Mouse (Mus musculus): Measurements from ENCODE around the gene C530008M17Rik. TPM values are rescaled to one million over a fixed set of nuclear protein-coding genes. Genes with fewer than 3 reads are reported as not detected.
A peak's percentile ranks its signal among the peaks of the same experiment; 100 is the strongest.

The C530008M17Rik gene
- polyA plus RNA-seq, 1 experiment from 2014 or later: 3.8 TPM

DNA sequence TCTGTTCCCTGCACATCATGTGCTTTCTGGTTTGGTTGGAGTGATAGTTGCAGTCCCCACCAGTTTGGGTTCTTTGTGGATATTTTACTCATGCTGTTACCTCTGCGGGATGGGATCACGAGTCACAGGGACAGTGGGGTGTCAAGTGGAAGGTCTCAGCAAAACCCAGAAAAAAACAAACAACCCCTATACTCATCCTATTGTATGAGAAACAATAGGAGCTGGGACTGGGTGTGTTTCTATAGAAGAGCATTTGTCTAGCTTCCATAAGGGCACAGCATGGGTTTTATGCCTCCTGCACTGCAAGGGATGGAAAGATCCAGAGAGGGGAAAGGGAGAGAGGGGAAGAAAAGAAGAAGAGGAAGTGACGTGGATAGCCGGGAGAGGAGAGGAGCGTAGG, 96.0 kb downstream of the C530008M17Rik start:
- no peaks in the 10 kb centered on the region for H3K36me3 ChIP-seq (ENCODE audit: insufficient read depth, low read length)
- no peak for TF ChIP-seq EP300 (IDR thresholded peaks at IDR 0.05)

DNA sequence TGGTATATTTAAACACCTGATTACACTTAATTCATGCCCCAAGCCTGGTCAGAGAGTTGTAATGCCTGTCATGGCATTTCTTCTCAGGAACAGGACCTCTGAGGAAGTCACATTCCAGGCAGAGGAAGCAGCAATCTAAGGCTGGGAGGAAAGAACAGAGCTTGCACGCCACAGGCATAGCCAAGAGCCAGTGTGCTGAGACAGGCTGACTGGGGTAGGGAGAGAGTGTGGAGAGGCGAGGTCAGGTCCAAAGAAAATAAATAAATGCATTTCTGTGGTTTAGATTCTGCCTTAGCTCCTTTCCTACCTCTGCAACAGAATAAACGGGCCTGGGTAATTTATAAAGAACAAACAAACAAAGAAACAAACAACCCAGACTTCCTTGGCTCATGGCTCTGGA, 104.0 kb downstream of the C530008M17Rik start:
- H3K9ac ChIP-seq (replicated peaks; ENCODE audit: low read depth): no peak overlapping the region
- no peak overlapping the region for H3K4me3 ChIP-seq (ENCODE audit: low read depth, low read length)
- ATAC-seq (no peak), DNase-seq (ENCODE audit: low spot score) (no peak)
- H3K9me3 ChIP-seq (ENCODE audit: low read length): no peaks in the 10 kb centered on the region
- no peak overlapping the region for H3K27ac ChIP-seq (ENCODE audit: low read length)
- no peak overlapping the region for H3K4me2 ChIP-seq (replicated peaks; ENCODE audit: low read depth, low read length)
- no peaks in the 10 kb centered on the region for H3K36me3 ChIP-seq (ENCODE audit: insufficient read depth, low read length)
- H3K4me1 ChIP-seq (ENCODE audit: insufficient read depth, low read depth, low read length): no peaks in the 10 kb centered on the region; the same call in 1 of the 2 replicates
- 53% methylated on average over 3 of the region's 3 CpGs for WGBS
- H3K27me3 ChIP-seq (replicated peaks; ENCODE audit: insufficient read depth, low read length): no peaks in the 10 kb centered on the region
- TF ChIP-seq CTCF (IDR thresholded peaks at IDR 0.05) (no peak), EP300 (IDR thresholded peaks at IDR 0.05) (no peak)

More for the DNA sequence above, 96.0 kb downstream of the C530008M17Rik start:
- Histone ChIP-seq H3K4me3 (ENCODE audit: low read depth, low read length) (no peak overlapping the region), H3K27me3 (replicated peaks; ENCODE audit: insufficient read depth, low read length) (no peaks in the 10 kb centered on the region), H3K27ac (ENCODE audit: low read length) (no peak overlapping the region), H3K9ac (replicated peaks; ENCODE audit: low read depth) (no peak overlapping the region), H3K9me3 (ENCODE audit: low read length) (no peaks in the 10 kb centered on the region), H3K4me2 (replicated peaks; ENCODE audit: low read depth, low read length) (no peak overlapping the region), H3K4me1 (ENCODE audit: insufficient read depth, low read depth, low read length) (no peaks in the 10 kb centered on the region)
- DNase-seq (ENCODE audit: low spot score) (no peak), ATAC-seq (no peak)
- 78% methylated on average over 5 of the region's 5 CpGs for WGBS

DNA sequence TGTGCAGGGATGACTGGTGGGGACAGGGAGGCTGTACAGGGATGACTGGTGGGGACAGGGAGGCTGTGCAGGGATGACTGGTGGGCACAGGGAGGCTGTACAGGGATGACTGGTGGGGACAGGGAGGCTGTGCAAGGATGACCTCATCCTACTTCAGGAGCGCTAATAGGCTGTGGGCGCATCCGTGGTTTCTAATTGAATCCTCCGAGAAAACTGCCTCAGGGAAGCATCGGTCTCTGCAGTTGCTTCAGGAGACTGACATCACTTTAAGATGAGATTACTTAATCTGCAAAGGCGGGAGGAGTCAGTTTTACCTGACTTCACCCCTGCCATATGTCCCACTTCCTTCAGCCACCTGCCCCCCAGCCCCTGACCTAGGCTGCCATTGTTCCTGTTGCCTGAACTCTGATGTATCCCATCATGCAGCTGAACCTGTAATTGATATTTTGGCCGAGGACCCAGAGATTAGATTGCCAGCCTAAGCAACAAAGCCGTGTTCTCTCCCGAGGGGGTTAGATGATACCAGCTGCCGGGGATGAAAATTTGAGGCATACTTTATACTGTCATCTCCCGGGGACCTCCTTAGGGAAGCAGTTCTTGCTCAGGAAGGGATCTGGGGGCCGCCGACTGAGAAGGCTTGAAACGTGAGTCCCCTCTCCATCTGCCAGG, 105.9 kb downstream of the C530008M17Rik start:
- no peak for TF ChIP-seq EP300 (IDR thresholded peaks at IDR 0.05)
- no peak for TF ChIP-seq CTCF (IDR thresholded peaks at IDR 0.05)
- DNase-seq (ENCODE audit: low spot score): no peak
- H3K36me3 ChIP-seq (ENCODE audit: insufficient read depth, low read length): no peaks in the 10 kb centered on the region
- H3K9me3 ChIP-seq (ENCODE audit: low read length): no peaks in the 10 kb centered on the region
- no peak overlapping the region for H3K4me3 ChIP-seq (ENCODE audit: low read depth, low read length)
- H3K9ac ChIP-seq (replicated peaks; ENCODE audit: low read depth): no peak overlapping the region
- H3K27ac ChIP-seq (ENCODE audit: low read length): no peak overlapping the region
- ATAC-seq: no peak
- no peaks in the 10 kb centered on the region for H3K27me3 ChIP-seq (replicated peaks; ENCODE audit: insufficient read depth, low read length)
- H3K4me2 ChIP-seq (replicated peaks; ENCODE audit: low read depth, low read length): no peak overlapping the region
- 73% methylated on average over 14 of the region's 14 CpGs for WGBS
- no peaks in the 10 kb centered on the region; the same call in 1 of the 2 replicates for H3K4me1 ChIP-seq (ENCODE audit: insufficient read depth, low read depth, low read length)

DNA sequence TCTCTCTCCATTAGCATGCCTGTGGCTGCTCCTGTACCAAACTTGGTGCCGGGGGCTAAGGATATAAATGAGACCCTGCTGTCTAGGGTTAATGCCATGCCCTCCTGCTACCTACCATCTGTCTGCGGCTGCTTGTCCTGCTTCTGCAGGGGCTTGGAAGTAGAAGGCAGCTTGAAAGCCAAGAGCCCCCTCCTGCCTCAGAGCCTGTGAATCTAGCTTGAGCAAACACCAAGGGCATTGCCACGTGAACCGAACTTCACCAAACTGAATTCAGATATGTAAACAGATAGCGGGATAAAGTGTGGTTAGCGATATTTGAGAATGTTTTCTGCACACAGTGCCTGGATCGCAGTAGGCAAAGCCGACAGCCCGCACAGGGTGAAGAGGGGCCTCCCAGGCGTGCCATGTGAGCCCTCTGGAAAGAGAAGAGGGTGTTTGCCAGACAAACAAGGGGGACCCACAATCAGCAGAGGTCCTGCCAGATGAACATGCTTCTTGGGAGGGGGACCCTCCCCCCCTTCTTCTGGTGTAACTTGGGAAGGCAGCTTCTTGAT, 106.9 kb downstream of the C530008M17Rik start:
- no peak for DNase-seq (ENCODE audit: low spot score)
- no peak for TF ChIP-seq CTCF (IDR thresholded peaks at IDR 0.05)
- TF ChIP-seq EP300 (IDR thresholded peaks at IDR 0.05): no peak
- H3K4me2 ChIP-seq (replicated peaks; ENCODE audit: low read depth, low read length): peak overlapping the region; percentile 33

GRCm38 (mm10) chr5:76763731-76764130, 107.4 kb downstream of the C530008M17Rik start:
- Histone ChIP-seq H3K9ac (replicated peaks; ENCODE audit: low read depth) (no peak overlapping the region), H3K36me3 (ENCODE audit: insufficient read depth, low read length) (no peaks in the 10 kb centered on the region), H3K4me2 (replicated peaks; ENCODE audit: low read depth, low read length) (peak overlapping the region; percentile 33), H3K4me1 (ENCODE audit: insufficient read depth, low read depth, low read length) (no peaks in the 10 kb centered on the region; the same call in 1 of the 2 replicates), H3K27ac (ENCODE audit: low read length) (no peak overlapping the region), H3K27me3 (replicated peaks; ENCODE audit: insufficient read depth, low read length) (no peaks in the 10 kb centered on the region), H3K4me3 (ENCODE audit: low read depth, low read length) (no peak overlapping the region), H3K9me3 (ENCODE audit: low read length) (no peaks in the 10 kb centered on the region)
- WGBS: 40% methylated on average over 6 of the region's 6 CpGs
- ATAC-seq (no peak), DNase-seq (ENCODE audit: low spot score) (no peak)
- TF ChIP-seq EP300 (IDR thresholded peaks at IDR 0.05) (no peak), CTCF (IDR thresholded peaks at IDR 0.05) (no peak)

More for the DNA sequence above, 106.9 kb downstream of the C530008M17Rik start:
- Histone ChIP-seq H3K27ac (ENCODE audit: low read length) (no peak overlapping the region), H3K9ac (replicated peaks; ENCODE audit: low read depth) (no peak overlapping the region), H3K36me3 (ENCODE audit: insufficient read depth, low read length) (no peaks in the 10 kb centered on the region), H3K9me3 (ENCODE audit: low read length) (no peaks in the 10 kb centered on the region), H3K4me1 (ENCODE audit: insufficient read depth, low read depth, low read length) (no peaks in the 10 kb centered on the region; the same call in 1 of the 2 replicates), H3K27me3 (replicated peaks; ENCODE audit: insufficient read depth, low read length) (no peaks in the 10 kb centered on the region), H3K4me3 (ENCODE audit: low read depth, low read length) (no peak overlapping the region)
- 33% methylated on average over 10 of the region's 10 CpGs for WGBS
- ATAC-seq: peak; percentile 40

GRCm38 (mm10) chr5:76769014-76769413, 112.7 kb downstream of the C530008M17Rik start:
- ATAC-seq (no peak), DNase-seq (ENCODE audit: low spot score) (no peak)
- WGBS: 69% methylated on average over 3 of the region's 3 CpGs
- H3K4me2 ChIP-seq (replicated peaks; ENCODE audit: low read depth, low read length): no peak overlapping the region
- H3K27ac ChIP-seq (ENCODE audit: low read length): no peak overlapping the region
- H3K4me1 ChIP-seq (ENCODE audit: insufficient read depth, low read depth, low read length): no peaks in the 10 kb centered on the region; the same call in 1 of the 2 replicates
- TF ChIP-seq EP300 (IDR thresholded peaks at IDR 0.05) (no peak), CTCF (IDR thresholded peaks at IDR 0.05) (peak; percentile 35; the same call in 1 of the 2 replicates)
- no peak overlapping the region for H3K9ac ChIP-seq (replicated peaks; ENCODE audit: low read depth)
- H3K9me3 ChIP-seq (ENCODE audit: low read length): no peaks in the 10 kb centered on the region
- no peaks in the 10 kb centered on the region for H3K27me3 ChIP-seq (replicated peaks; ENCODE audit: insufficient read depth, low read length)
- no peaks in the 10 kb centered on the region for H3K36me3 ChIP-seq (ENCODE audit: insufficient read depth, low read length)
- no peak overlapping the region for H3K4me3 ChIP-seq (ENCODE audit: low read depth, low read length)

All from lung, postnatal 0 days (tissue).